Mouse (Mus musculus) cortical plate, adult 2 months (tissue): ENCODE measurements around the gene A630076J17Rik. TPM values are rescaled to one million over a fixed set of nuclear protein-coding genes. Genes with fewer than 3 reads are reported as not detected.
A peak's percentile ranks its signal among the peaks of the same experiment; 100 is the strongest.

Source experiments
- H3K27ac ChIP-seq: fragments of 200-500 bp; 2 replicates; pipeline ENCODE4 v1.5.1; 2012; ENCODE audit warnings: low read length, control low read depth, inconsistent platforms; ENCODE audit not compliant: insufficient read depth
- H3K4me1 ChIP-seq: fragments of 200-500 bp; 2 replicates; pipeline ENCODE4 v1.6.1; 2011; ENCODE audit warnings: low read length; ENCODE audit not compliant: control insufficient read depth, insufficient read depth
- H3K4me3 ChIP-seq: fragments of 200-500 bp; 2 replicates; pipeline ENCODE4 v1.5.1; 2011; ENCODE audit warnings: mild to moderate bottlenecking, low read length, control low read depth; ENCODE audit not compliant: insufficient read depth
- CTCF ChIP-seq: fragments of 200-500 bp; IDR thresholded peaks from 2 replicates; pipeline ENCODE4 v1.5.1; 2011; ENCODE audit warnings: mild to moderate bottlenecking, control low read depth, low read length; ENCODE audit not compliant: insufficient read depth; ENCODE audit errors: extremely low read depth
- POLR2A ChIP-seq: fragments of 200-500 bp; IDR thresholded peaks from 2 replicates; pipeline ENCODE4 v1.6.1; 2011; ENCODE audit warnings: mild to moderate bottlenecking, low read length, control low read depth; ENCODE audit not compliant: insufficient read depth; ENCODE audit errors: extremely low read depth
- polyA plus RNA-seq: library from polyadenylated mRNA; depleted of rRNA; stranded (reverse); fragments of >200 nt; gene quantifications from 2 replicates; pipeline ENCODE4 v1.2.3, GENCODE M21; 2012; rRNA removed

Gene A630076J17Rik
- polyA plus RNA-seq, 1 experiment: not detected

GRCm38 (mm10) chr3:107266814-107267345, 36.5 kb downstream of the A630076J17Rik start:
- no peak overlapping the region for H3K27ac ChIP-seq
- no peaks in the 10 kb centered on the region for H3K4me1 ChIP-seq
- no peak overlapping the region for H3K4me3 ChIP-seq
- TF ChIP-seq POLR2A (no peak), CTCF (no peak)

- Histone ChIP-seq H3K4me3 (no peak overlapping the region), H3K27ac (no peak overlapping the region), H3K4me1 (no peaks in the 10 kb centered on the region)
- TF ChIP-seq CTCF: no peak
- no peak for TF ChIP-seq POLR2A
Measured at GRCm38 (mm10) chr3:107272433-107272832, 42.0 kb downstream of the A630076J17Rik start.

GRCm38 (mm10) chr3:107273820-107274219, 43.4 kb downstream of the A630076J17Rik start:
- TF ChIP-seq POLR2A (no peak), CTCF (peak; percentile 91)
- no peaks in the 10 kb centered on the region for H3K4me1 ChIP-seq
- no peak overlapping the region for H3K4me3 ChIP-seq
- H3K27ac ChIP-seq: no peak overlapping the region

- no peak for TF ChIP-seq CTCF
- no peak for TF ChIP-seq POLR2A
- Histone ChIP-seq H3K27ac (no peak overlapping the region), H3K4me1 (no peaks in the 10 kb centered on the region), H3K4me3 (no peak overlapping the region)
Measured at GRCm38 (mm10) chr3:107275351-107275750, 44.9 kb downstream of the A630076J17Rik start.

GRCm38 (mm10) chr3:107275996-107276395, 45.6 kb downstream of the A630076J17Rik start:
- Histone ChIP-seq H3K4me1 (no peaks in the 10 kb centered on the region), H3K27ac (no peak overlapping the region), H3K4me3 (no peak overlapping the region)
- TF ChIP-seq POLR2A (no peak), CTCF (no peak)

- no peaks in the 10 kb centered on the region for H3K4me1 ChIP-seq
- TF ChIP-seq POLR2A (no peak), CTCF (no peak)
- no peak overlapping the region for H3K27ac ChIP-seq
- H3K4me3 ChIP-seq: no peak overlapping the region
Measured at GRCm38 (mm10) chr3:107276626-107277025, 46.2 kb downstream of the A630076J17Rik start.

- Histone ChIP-seq H3K27ac (no peak within 1 kb of the TSS), H3K4me1 (no peaks in the 10 kb centered on the region), H3K4me3 (peak within 1 kb of the TSS; percentile 83)
- TF ChIP-seq CTCF (no peak), POLR2A (peak; percentile 61)
Measured at GRCm38 (mm10) chr3:107278479-107279269, 48.3 kb downstream of the A630076J17Rik start, which contains the start of gene Lamtor5. Gene Lamtor5, plus strand, starts transcription at chr3:107278858.

Other genes starting within 250 kb of the A630076J17Rik start
- 5.6 and 6.6 TPM in 2 replicates for gene Kcna3, start 194.4 kb upstream of the A630076J17Rik start, polyA plus RNA-seq
- gene Kcna2, start 129.5 kb upstream of the A630076J17Rik start, polyA plus RNA-seq: 45.3 TPM in 2 replicates
- gene Kcna10, start 47.6 kb upstream of the A630076J17Rik start, polyA plus RNA-seq: 0.15 and 0.19 TPM in 2 replicates
- 0.10 and 0.13 TPM in 2 replicates for gene Cym, start 8.9 kb upstream of the A630076J17Rik start, polyA plus RNA-seq
- 0.06 and 0.10 TPM in 2 replicates for gene Prok1, start 9.1 kb downstream of the A630076J17Rik start, polyA plus RNA-seq
- 115 and 123 TPM in 2 replicates for gene Lamtor5, start 48.2 kb downstream of the A630076J17Rik start, polyA plus RNA-seq
- gene Slc16a4, start 60.6 kb downstream of the A630076J17Rik start, polyA plus RNA-seq: 2.5 and 2.8 TPM in 2 replicates
- gene Rbm15, start 103.1 kb downstream of the A630076J17Rik start, polyA plus RNA-seq: 6.4 and 6.9 TPM in 2 replicates
- 72.7 and 76.2 TPM in 2 replicates for gene Kcnc4, start 228.9 kb downstream of the A630076J17Rik start, polyA plus RNA-seq